Mouse (Mus musculus) stomach, postnatal 0 days (tissue): ENCODE results near the gene Mageb16. TPM values are rescaled to one million over a fixed set of nuclear protein-coding genes. Genes with fewer than 3 reads are reported as not detected.

Experiments used
- ATAC-seq: fragments of 200-750 bp; cut with Nextera tagmentation; 2 replicates; pipeline ENCODE4 v1.8.0; 2017; ENCODE audit not compliant: low FRiP score, low TSS enrichment
- DNase-seq: peaks from one replicate; pipeline ENCODE4 v3.0.0-alpha.2; 2016; ENCODE audit warnings: low spot score
- H3K27ac ChIP-seq: fragments of 300-500 bp; sonication (generic); replicated peaks from 2 replicates; pipeline ENCODE4 v1.5.1; 2014; ENCODE audit warnings: mild to moderate bottlenecking, control low read depth
- H3K27me3 ChIP-seq: fragments of 300-500 bp; sonication (generic); 2 replicates; pipeline ENCODE4 v1.6.1; 2014; ENCODE audit warnings: low read length; ENCODE audit not compliant: control insufficient read depth, insufficient read depth
- H3K36me3 ChIP-seq: fragments of 300-500 bp; sonication (generic); 2 replicates; pipeline ENCODE4 v1.6.1; 2014; ENCODE audit warnings: low read length, mixed read lengths; ENCODE audit not compliant: control insufficient read depth, insufficient read depth
- H3K4me1 ChIP-seq: fragments of 300-500 bp; sonication (generic); replicated peaks from 2 replicates; pipeline ENCODE4 v1.6.1; 2014; ENCODE audit warnings: antibody characterized with exemption; ENCODE audit not compliant: control insufficient read depth, insufficient read depth
- H3K4me2 ChIP-seq: fragments of 300-500 bp; sonication (generic); replicated peaks from 2 replicates; pipeline ENCODE4 v1.6.1; 2014; ENCODE audit warnings: low read depth, mild to moderate bottlenecking, control low read depth, moderate library complexity
- H3K4me3 ChIP-seq: fragments of 300-500 bp; sonication (generic); 2 replicates; pipeline ENCODE4 v1.5.1; 2014; ENCODE audit warnings: low read depth, low read length, control low read depth
- H3K9ac ChIP-seq: fragments of 300-500 bp; sonication (generic); 2 replicates; pipeline ENCODE4 v1.6.1; 2014; ENCODE audit warnings: mild to moderate bottlenecking, low read length, control low read depth, mixed read lengths
- H3K9me3 ChIP-seq: fragments of 300-500 bp; sonication (generic); 2 replicates; pipeline ENCODE4 v1.6.1; 2016; ENCODE audit warnings: low read length; ENCODE audit not compliant: control insufficient read depth
- CTCF ChIP-seq: IDR thresholded peaks from 2 replicates; pipeline ENCODE4 v1.5.1; 2016; ENCODE audit warnings: antibody characterized with exemption, low read depth, mild to moderate bottlenecking, moderate library complexity
- EP300 ChIP-seq: optimal IDR thresholded peaks from 2 replicates; pipeline ENCODE3; 2016; ENCODE audit warnings: antibody characterized with exemption
- WGBS: fragments of 180-500 bp; shearing (Covaris S2); extraction: QIAGEN DNeasy Blood & Tissue Kit; methylation state at CpG from one replicate; pipeline ENCODE4 v1.1.7; 2014; 5-methylcytosine and 5-hydroxymethylcytosine counted together
- polyA plus RNA-seq: library from polyadenylated mRNA; unstranded; fragments of >200 nt; fragmentation: Nextera tagmentation; extraction: Ambion mirVana; gene quantifications from 2 replicates; pipeline ENCODE4 v1.2.1, GENCODE M21; 2015

The Mageb16 gene
- polyA plus RNA-seq: not detected in 2 replicates

- H3K9me3 ChIP-seq: no peaks in the 10 kb centered on the region
- no peak within 1 kb of the TSS for H3K27ac ChIP-seq
- no peaks in the 10 kb centered on the region for H3K27me3 ChIP-seq
- H3K4me2 ChIP-seq: no peak within 1 kb of the TSS
- no peak within 1 kb of the TSS for H3K9ac ChIP-seq
- WGBS: 52% methylated on average over 8 of the region's 8 CpGs
- H3K4me1 ChIP-seq: no peaks in the 10 kb centered on the region
- no peak within 1 kb of the TSS for H3K4me3 ChIP-seq
- no peak for DNase-seq
- no peak for TF ChIP-seq EP300
- no peak for TF ChIP-seq CTCF
- H3K36me3 ChIP-seq: no peaks in the 10 kb centered on the region
- ATAC-seq: no peak
These were observed at the start of gene Mageb16 for GRCm38 (mm10) chrX:79671411-79671810. Gene Mageb16 (minus strand): TSS chrX:79671435.

- Histone ChIP-seq H3K4me1 (no peaks in the 10 kb centered on the region), H3K9ac (no peak overlapping the region), H3K9me3 (no peaks in the 10 kb centered on the region), H3K4me2 (no peak overlapping the region), H3K27ac (no peak overlapping the region), H3K4me3 (no peak overlapping the region), H3K27me3 (no peaks in the 10 kb centered on the region), H3K36me3 (no peaks in the 10 kb centered on the region)
- ATAC-seq (no peak), DNase-seq (no peak)
- WGBS: 24% methylated on average over 2 of the region's 2 CpGs
- TF ChIP-seq EP300 (no peak), CTCF (no peak)
These were observed 20.1 kb downstream of the Mageb16 start for GRCm38 (mm10) chrX:79651091-79651490.

- no peak for ATAC-seq
- 88% methylated on average over 15 of the region's 15 CpGs for WGBS
- no peaks in the 10 kb centered on the region for H3K36me3 ChIP-seq
- TF ChIP-seq EP300 (no peak), CTCF (no peak)
- no peak overlapping the region for H3K4me2 ChIP-seq
- H3K9me3 ChIP-seq: no peaks in the 10 kb centered on the region
- no peak overlapping the region for H3K4me3 ChIP-seq
- H3K27me3 ChIP-seq: no peaks in the 10 kb centered on the region
- no peak overlapping the region for H3K9ac ChIP-seq
- H3K27ac ChIP-seq: no peak overlapping the region
- no peak for DNase-seq
- H3K4me1 ChIP-seq: no peaks in the 10 kb centered on the region
These were observed 35.8 kb downstream of the Mageb16 start for GRCm38 (mm10) chrX:79635396-79635795.

DNA sequence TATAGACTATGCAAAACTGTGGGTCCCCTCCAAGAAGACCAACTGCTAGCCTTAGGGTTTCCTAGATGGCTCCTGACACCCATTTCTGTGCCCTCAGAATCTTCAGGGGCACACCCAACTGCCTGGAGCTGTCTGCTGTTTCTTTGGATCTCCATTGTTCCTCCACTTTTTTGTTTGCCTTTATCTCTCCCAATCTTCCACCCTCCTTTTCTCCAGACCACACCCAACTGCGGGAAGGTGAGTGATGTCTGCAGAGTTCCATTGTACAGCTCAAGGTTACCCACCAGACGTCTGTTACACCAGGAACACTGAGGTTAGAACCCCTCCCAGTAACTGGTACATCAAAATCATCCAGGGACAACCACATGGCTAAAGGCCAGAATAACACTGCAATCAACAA lies 64.8 kb downstream of the Mageb16 start:
- no peak overlapping the region for H3K4me2 ChIP-seq
- H3K4me1 ChIP-seq: no peaks in the 10 kb centered on the region
- no peak overlapping the region for H3K9ac ChIP-seq
- no peaks in the 10 kb centered on the region for H3K27me3 ChIP-seq
- no peaks in the 10 kb centered on the region for H3K9me3 ChIP-seq
- no peak for DNase-seq
- no peaks in the 10 kb centered on the region for H3K36me3 ChIP-seq
- no peak overlapping the region for H3K27ac ChIP-seq
- no peak overlapping the region for H3K4me3 ChIP-seq
- 52% methylated on average over 2 of the region's 2 CpGs for WGBS
- no peak for TF ChIP-seq CTCF
- no peak for TF ChIP-seq EP300
- no peak for ATAC-seq

Other genes starting within 250 kb of the Mageb16 start
- gene Gm7173, start 154.2 kb downstream of the Mageb16 start, polyA plus RNA-seq: 0.11 and 0.16 TPM in 2 replicates